Mouse (Mus musculus) left cerebral cortex, postnatal 25 days (tissue): ENCODE measurements around the gene Tmem138. TPM values are rescaled to one million over a fixed set of nuclear protein-coding genes. Genes with fewer than 3 reads are reported as not detected.

Source experiments
- DNase-seq, 2 experiments: peaks; one replicate each; pipeline ENCODE4 v3.0.0; 2022; ENCODE audit warnings: low spot score in 2 of 2, mixed read lengths in 1 of 2
- intact Hi-C: fragments of 180-260 bp; cut with DNase I; formaldehyde crosslinking; loops from one replicate; pipeline ENCODE4 v1.15.1; 2025
- total RNA-seq, 2 experiments: library from RNA; stranded (reverse); gene quantifications; 2 replicates each; pipeline ENCODE4 v1.2.3; 2021

Gene Tmem138
- total RNA-seq, 2 experiments from 2014 or later, result 12.4 to 13.6 TPM

GRCm38 (mm10) chr19:10521926-10522325 is 55.2 kb downstream of the Tmem138 start:
- intact Hi-C loops, result no loop called here
- DNase-seq, result no peak

Other genes with a start within 250 kb of the Tmem138 start
- gene Syt7, start 188.3 kb downstream of the Tmem138 start, total RNA-seq, result 100 to 1,000 TPM; 309 to 332 TPM
- gene Lrrc10b, start 119.9 kb downstream of the Tmem138 start, total RNA-seq, result 10 to 100 TPM in 1 of 2 experiments, 1 to 10 TPM in 1; 4.8 to 30.6 TPM
- gene Ppp1r32, start 94.4 kb downstream of the Tmem138 start, total RNA-seq, result 1 to 10 TPM in 1 of 2 experiments, under 1 TPM in 1; 0.80 to 1.1 TPM
- 10 to 100 TPM; 68.8 to 73.5 TPM for gene Cpsf7, start 52.1 kb downstream of the Tmem138 start, total RNA-seq
- 10 to 100 TPM; 53.7 to 60.0 TPM for gene Sdhaf2, start 51.2 kb downstream of the Tmem138 start, total RNA-seq
- gene Tmem216, start 21.1 kb downstream of the Tmem138 start, total RNA-seq, result 10 to 100 TPM; 10.7 to 11.5 TPM
- 10 to 100 TPM; 12.2 to 13.9 TPM for gene Cyb561a3, start 190 bp downstream of the Tmem138 start, total RNA-seq
- gene Ddb1, start 28.0 kb upstream of the Tmem138 start, total RNA-seq, result 100 to 1,000 TPM; 193 to 194 TPM
- gene Tkfc, start 28.3 kb upstream of the Tmem138 start, total RNA-seq, result 10 to 100 TPM; 20.4 to 21.3 TPM
- under 1 TPM; 0.18 to 0.50 TPM for gene Vwce, start 56.9 kb upstream of the Tmem138 start, total RNA-seq
- not detected for gene Pga5, start 100.7 kb upstream of the Tmem138 start, total RNA-seq
- gene Vps37c, start 111.4 kb upstream of the Tmem138 start, total RNA-seq, result 10 to 100 TPM; 27.3 to 32.3 TPM
- not detected for gene Cd5, start 161.6 kb upstream of the Tmem138 start, total RNA-seq